Mouse (Mus musculus): Measurements from ENCODE around the gene Fgfr2.

- TF ChIP-seq MYOG (IDR thresholded peaks at IDR 0.05; ENCODE audit: control insufficient read depth, extremely low read depth, insufficient read length) (no peak), CTCF (IDR thresholded peaks at IDR 0.05; ENCODE audit: control insufficient read depth, insufficient read depth, insufficient read length) (no peak), MAX (IDR thresholded peaks at IDR 0.05) (no peak), USF1 (IDR thresholded peaks at IDR 0.05; ENCODE audit: low read depth) (no peak)
Observed at GRCm38 (mm10) chr7:130602804-130603203, 2520.3 kb downstream of the Fgfr2 start.
